9 mouse cellular contexts compared by ENCODE assay signal in genomic region chr1:131905497-131905896, GRCm38 (mm10). TPM values are rescaled to one million over a fixed set of nuclear protein-coding genes. Genes with fewer than 3 reads are reported as not detected.
A peak's percentile ranks its signal among the peaks of the same experiment; 100 is the strongest.
DNase-seq lines count a peak whose midpoint lies in the region; ATAC-seq and TF ChIP-seq lines count a peak whose summit lies in the region.
"Had no signal": no experiment of that assay in that cellular context is flagged by ENCODE, and none has a peak within 500 bp of the region (broad histone marks: within the 10 kb centered on the region; RNA-seq: fewer than 3 reads in every experiment).

No protein-coding gene starts in this region.

- H3K79me2 ChIP-seq in CH12.LX (replicated peaks; ENCODE audit: control insufficient read depth, extremely low read depth, insufficient read depth, poor library complexity, severe bottlenecking) (no peaks in the 10 kb centered on the region), MEL (ENCODE audit: control insufficient read depth, insufficient read depth, low read length, poor library complexity) (peaks cover 2% of the 10 kb centered on the region)

- in situ Hi-C loops in CH12.LX (cut with MboI; ENCODE audit: low pct_ligation_motif_present, low pct_unique_long_range_greater_than_20kb, low sequenced_read_pairs), result no loop called here

- DNase-seq in layer of hippocampus, adult 2 months (ENCODE audit: low spot score in 2 of 2), result no peak
- DNase-seq in layer of hippocampus, postnatal 25 days (ENCODE audit: extremely low spot score in 1 of 2, low spot score in 1 of 2), result no peak
- DNase-seq in CH12.LX (ENCODE audit: extremely low read depth) (peak; percentile 39), MEL (ENCODE audit: low read depth, low spot score) (peak; percentile 75)
- peak; percentile 33 for DNase-seq in embryonic facial prominence, embryonic 14.5 days (ENCODE audit: low spot score)
- DNase-seq in spleen, adult 12 weeks (ENCODE audit: low spot score), result no peak
- DNase-seq: cerebellum, adult 11-12 months; right cerebral cortex, adult 18-20 months had no signal

- peak; percentile 72 for TF ChIP-seq CTCF in layer of hippocampus, adult 2 months (conservative IDR thresholded peaks at IDR 0.05)
- TF ChIP-seq CTCF in CH12.LX (conservative IDR thresholded peaks at IDR 0.05 in 1 of 2, IDR thresholded peaks at IDR 0.05 in 1 of 2; ENCODE audit: low read depth in 2 of 2, low read length in 2 of 2) (peak; percentile 37 to 72; a peak in 2 of 4 replicates), MEL (IDR thresholded peaks at IDR 0.05 in 2 of 3, conservative IDR thresholded peaks at IDR 0.05 in 1 of 3; ENCODE audit: control insufficient read depth in 1 of 3, insufficient read depth in 1 of 3, low read depth in 2 of 3, low read length in 3 of 3, poor library complexity in 1 of 3, severe bottlenecking in 1 of 3) (peak; percentile 63 to 80 (median 71))

- dilution Hi-C loops in CH12.LX (cut with MboI; ENCODE audit: extremely low pct_ligation_motif_present, extremely low pct_unique_long_range_greater_than_20kb, low sequenced_read_pairs), result no loop called here

- TF ChIP-seq POLR2A in CH12.LX (IDR thresholded peaks at IDR 0.05; ENCODE audit: low read depth, low read length) (no peak), MEL (IDR thresholded peaks at IDR 0.05; ENCODE audit: control insufficient read depth in 1 of 2, insufficient read depth in 1 of 2, low read depth in 1 of 2, low read length in 2 of 2, poor library complexity in 1 of 2) (no peak)

- H3K36me3 ChIP-seq in CH12.LX (replicated peaks in 1 of 2; ENCODE audit: control insufficient read depth in 1 of 2, insufficient read depth in 1 of 2, low read length in 1 of 2), result no peaks in the 10 kb centered on the region
- H3K36me3 ChIP-seq in MEL (ENCODE audit: control insufficient read depth in 1 of 2, insufficient read depth in 2 of 2, low read length in 2 of 2), result peaks cover 0 to 19% of the 10 kb centered on the region in 2 experiments; a peak in 2 of 4 replicates
- H3K36me3 ChIP-seq in embryonic facial prominence, embryonic 14.5 days (ENCODE audit: control insufficient read depth, insufficient read depth, low read length), result no peaks in the 10 kb centered on the region

- H3K4me3 ChIP-seq in layer of hippocampus, adult 2 months, result no peak overlapping the region
- H3K4me3 ChIP-seq in CH12.LX (replicated peaks in 1 of 3; ENCODE audit: low read depth in 2 of 3, low read length in 2 of 3, poor library complexity in 1 of 3) (no peak overlapping the region), MEL (ENCODE audit: control insufficient read depth in 1 of 2, insufficient read depth in 1 of 2, low read depth in 2 of 2, low read length in 2 of 2) (no peak overlapping the region)
- no peak overlapping the region for H3K4me3 ChIP-seq in embryonic facial prominence, embryonic 14.5 days (ENCODE audit: low read depth, low read length)

- no peak overlapping the region for H3K9ac ChIP-seq in CH12.LX (ENCODE audit: insufficient read depth, low read depth)
- no peak overlapping the region for H3K9ac ChIP-seq in MEL (ENCODE audit: control insufficient read depth, low read depth, low read length, poor library complexity, severe bottlenecking)
- H3K9ac ChIP-seq in embryonic facial prominence, embryonic 14.5 days (ENCODE audit: low read depth, low read length), result no peak overlapping the region

- no peak for TF ChIP-seq EP300 in CH12.LX (IDR thresholded peaks at IDR 0.05; ENCODE audit: low read length)
- no peak for TF ChIP-seq EP300 in MEL (IDR thresholded peaks at IDR 0.05; ENCODE audit: low read depth in 1 of 2, low read length in 2 of 2)

- H3K4me1 ChIP-seq in CH12.LX (ENCODE audit: control insufficient read depth in 1 of 2, insufficient read depth in 2 of 2) (peaks cover 0 to 46% of the 10 kb centered on the region in 2 experiments; a peak in 2 of 4 replicates), MEL (ENCODE audit: control insufficient read depth in 1 of 2, insufficient read depth in 2 of 2, low read length in 2 of 2) (peaks cover 11 to 21% of the 10 kb centered on the region in 2 experiments)
- H3K4me1 ChIP-seq in embryonic facial prominence, embryonic 14.5 days (ENCODE audit: control insufficient read depth, insufficient read depth, low read length), result no peaks in the 10 kb centered on the region

- H3K27ac ChIP-seq in layer of hippocampus, adult 2 months, result no peak overlapping the region
- no peak overlapping the region for H3K27ac ChIP-seq in CH12.LX (ENCODE audit: insufficient read depth, low read depth)
- no peak overlapping the region for H3K27ac ChIP-seq in MEL (ENCODE audit: control insufficient read depth, low read depth, low read length)
- H3K27ac ChIP-seq in embryonic facial prominence, embryonic 14.5 days (replicated peaks; ENCODE audit: low read depth, low read length), result no peak overlapping the region

- WGBS in embryonic facial prominence, embryonic 14.5 days, result 21% methylated on average over 1 of the region's 1 CpGs

- ATAC-seq in embryonic facial prominence, embryonic 14.5 days (ENCODE audit: low read depth), result no peak
- ATAC-seq in inflammation-experienced regulatory T-cells, adult 6 months, result no peak

- TF ChIP-seq RAD21 in CH12.LX (IDR thresholded peaks at IDR 0.05; ENCODE audit: low read depth, low read length) (peak; percentile 68), MEL (IDR thresholded peaks at IDR 0.05; ENCODE audit: low read depth, low read length) (peak; percentile 79)

- H3K27me3 ChIP-seq in CH12.LX (replicated peaks) (no peaks in the 10 kb centered on the region), MEL (ENCODE audit: control insufficient read depth in 1 of 2, insufficient read depth in 2 of 2, low read length in 2 of 2) (peaks cover 0 to 9% of the 10 kb centered on the region in 2 experiments; a peak in 1 of 4 replicates)
- peaks cover 12% of the 10 kb centered on the region; the same call in 1 of the 2 replicates for H3K27me3 ChIP-seq in embryonic facial prominence, embryonic 14.5 days (replicated peaks; ENCODE audit: control insufficient read depth, insufficient read depth, low read length)

- H3K9me3 ChIP-seq in CH12.LX (replicated peaks; ENCODE audit: low read length), result no peaks in the 10 kb centered on the region
- H3K9me3 ChIP-seq in MEL (replicated peaks; ENCODE audit: insufficient read depth, low read length), result no peaks in the 10 kb centered on the region
- H3K9me3 ChIP-seq in embryonic facial prominence, embryonic 14.5 days (ENCODE audit: control insufficient read depth, low read length), result no peaks in the 10 kb centered on the region

- no peak overlapping the region for H3K4me2 ChIP-seq in CH12.LX (ENCODE audit: insufficient read depth, low read depth, poor library complexity, severe bottlenecking)
- no peak overlapping the region for H3K4me2 ChIP-seq in embryonic facial prominence, embryonic 14.5 days (ENCODE audit: low read depth, low read length)

TF ChIP-seq in CH12.LX, 34 proteins besides CTCF, POLR2A, EP300 and RAD21 (continues in another document):
- TF ChIP-seq MAX (IDR thresholded peaks at IDR 0.05; ENCODE audit: low read length) (no peak), MYC (IDR thresholded peaks at IDR 0.05; ENCODE audit: low read depth, low read length) (no peak), USF1 (IDR thresholded peaks at IDR 0.05; ENCODE audit: low read depth, low read length) (no peak), HCFC1 (IDR thresholded peaks at IDR 0.05; ENCODE audit: low read depth, low read length) (peak; percentile 32; the same call in 1 of the 2 replicates)

TF ChIP-seq in MEL, 35 proteins besides CTCF, POLR2A, EP300 and RAD21 (continues in another document):
- TF ChIP-seq POLR2AphosphoS2 (IDR thresholded peaks at IDR 0.05; ENCODE audit: low read length), result no peak
- TF ChIP-seq CHD2 (IDR thresholded peaks at IDR 0.05; ENCODE audit: low read length), result peak; percentile 30; the same call in 1 of the 2 replicates
- TF ChIP-seq HCFC1 (IDR thresholded peaks at IDR 0.05; ENCODE audit: low read depth, low read length), result no peak
- no peak for TF ChIP-seq POLR2AphosphoS5 (IDR thresholded peaks at IDR 0.05; ENCODE audit: borderline replicate concordance, low read depth, low read length)
- no peak for TF ChIP-seq KAT2A (conservative IDR thresholded peaks at IDR 0.05; ENCODE audit: low read depth, low read length)
- TF ChIP-seq ELF1 (IDR thresholded peaks at IDR 0.05; ENCODE audit: low read depth, low read length), result no peak

RNA-seq across cellular contexts. Expression of gene Nucks1, which starts 4.8 kb away (rescaled TPM):
- total RNA-seq in layer of hippocampus, adult 2 months (2021), result 100 to 1,000 TPM; 159 to 161 TPM
- 100 to 1,000 TPM; 150 to 157 TPM for total RNA-seq in layer of hippocampus, postnatal 25 days (2021)
- total RNA-seq in CH12.LX (2012; rRNA removed) (87.4 and 99.4 TPM in 2 replicates), CH12.LX (2014; rRNA removed) (267 and 274 TPM in 2 replicates), MEL (2012; rRNA removed) (113 and 121 TPM in 2 replicates)
- polyA plus RNA-seq in CH12.LX (2012; ENCODE audit: insufficient read length, low read depth) (96.9 and 99.6 TPM in 2 replicates), MEL (2012; ENCODE audit: insufficient read depth in 1 of 2, insufficient read length in 2 of 2, low read depth in 1 of 2, low replicate concordance in 2 of 2, missing spikeins in 1 of 2) (10 to 100 TPM; 53.7 to 84.0 TPM)
- 45.1 and 48.9 TPM in 2 replicates for polyA plus RNA-seq in embryonic facial prominence, embryonic 14.5 days (2014; fragmentation: Nextera tagmentation; extraction: Ambion mirVana)
- 10 to 100 TPM; 36.5 to 67.7 (median 43.0) TPM for polyA plus RNA-seq in inflammation-experienced regulatory T-cells, adult 6 months (2017; shearing (Covaris generic))

RNA-seq across cellular contexts. Expression of gene Rab29, which starts 38.5 kb away (rescaled TPM):
- 1 to 10 TPM; 7.2 to 9.1 TPM for total RNA-seq in layer of hippocampus, adult 2 months (2021)
- 1 to 10 TPM; 7.3 to 8.0 TPM for total RNA-seq in layer of hippocampus, postnatal 25 days (2021)
- total RNA-seq in CH12.LX (2012; rRNA removed) (10.8 and 11.5 TPM in 2 replicates), CH12.LX (2014; rRNA removed) (16.4 and 17.8 TPM in 2 replicates), MEL (2012; rRNA removed) (22.1 and 23.5 TPM in 2 replicates)
- polyA plus RNA-seq in CH12.LX (2012; ENCODE audit: insufficient read length, low read depth) (14.8 and 15.6 TPM in 2 replicates), MEL (2012; ENCODE audit: insufficient read depth in 1 of 2, insufficient read length in 2 of 2, low read depth in 1 of 2, low replicate concordance in 2 of 2, missing spikeins in 1 of 2) (10 to 100 TPM in 1 of 2 experiments, not detected in 1; 26.3 TPM)
- polyA plus RNA-seq in embryonic facial prominence, embryonic 14.5 days (2014; fragmentation: Nextera tagmentation; extraction: Ambion mirVana), result 24.1 and 24.4 TPM in 2 replicates
- 10 to 100 TPM; 36.3 to 55.1 (median 42.5) TPM for polyA plus RNA-seq in inflammation-experienced regulatory T-cells, adult 6 months (2017; shearing (Covaris generic))

RNA-seq across cellular contexts. Expression of gene Slc45a3, which starts 57.3 kb away (rescaled TPM):
- under 1 TPM; 0.41 to 0.64 TPM for total RNA-seq in layer of hippocampus, adult 2 months (2021)
- 1 to 10 TPM; 2.4 TPM for total RNA-seq in layer of hippocampus, postnatal 25 days (2021)
- total RNA-seq in CH12.LX (2012; rRNA removed), result 0.47 and 0.55 TPM in 2 replicates
- total RNA-seq in CH12.LX (2014; rRNA removed), result 0.11 and 0.16 TPM in 2 replicates
- polyA plus RNA-seq in CH12.LX (2012; ENCODE audit: insufficient read length, low read depth), result 0.15 and 0.20 TPM in 2 replicates
- 34.1 and 40.7 TPM in 2 replicates for total RNA-seq in MEL (2012; rRNA removed)
- 10 to 100 TPM in 1 of 2 experiments, not detected in 1; 15.6 TPM for polyA plus RNA-seq in MEL (2012; ENCODE audit: insufficient read depth in 1 of 2, insufficient read length in 2 of 2, low read depth in 1 of 2, low replicate concordance in 2 of 2, missing spikeins in 1 of 2)
- polyA plus RNA-seq in embryonic facial prominence, embryonic 14.5 days (2014; fragmentation: Nextera tagmentation; extraction: Ambion mirVana), result 8.5 and 11.0 TPM in 2 replicates
- not detected for polyA plus RNA-seq in inflammation-experienced regulatory T-cells, adult 6 months (2017; shearing (Covaris generic))

Comparison
In these comparisons a context has a peak if more than half of its experiments do, and no peak if none do; other contexts are left out.
1. DNase-seq: peak in CH12.LX (single experiment), MEL (single experiment) and embryonic facial prominence, embryonic 14.5 days (single experiment); none in layer of hippocampus, adult 2 months (0 of 2), layer of hippocampus, postnatal 25 days (0 of 2) and spleen, adult 12 weeks (single experiment).
2. RNA of gene Slc45a3, which starts 57.3 kb away (total RNA-seq): 34.1 to 40.7 TPM in MEL; 2.4 TPM in layer of hippocampus, postnatal 25 days, 0.41 to 0.64 TPM in layer of hippocampus, adult 2 months and 0.11 to 0.55 TPM in CH12.LX; every median in the first group is over 10 times any median in the second.
3. Peak in every context shown above with its lines, with median percentiles within 50 percentile points of each other: CTCF ChIP-seq.